Mouse (Mus musculus): ENCODE results near the gene Gm15517.
"Not testable (repeated sequence)": the region's sequence is repeated elsewhere in the genome, so short reads cannot be mapped to it uniquely, and the experiment has no call there.

Gm15517 gene

DNA sequence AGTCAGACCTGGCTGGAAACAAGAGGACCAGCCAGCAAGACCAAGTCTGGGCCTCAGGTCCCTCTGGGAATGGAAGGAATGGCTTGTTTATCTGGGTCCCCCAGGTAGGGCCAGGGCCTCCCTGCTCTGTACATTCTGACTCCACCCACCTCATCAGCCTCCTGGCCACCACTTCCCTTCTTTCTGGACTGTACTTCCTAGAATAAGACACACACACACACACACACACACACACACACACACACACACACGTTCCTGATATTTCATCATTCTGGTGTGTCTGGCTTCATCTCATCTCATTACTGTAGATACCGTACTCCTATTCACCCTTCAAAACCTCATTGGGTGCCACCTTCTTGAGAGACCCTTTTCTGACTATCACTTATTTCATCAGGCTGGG is 8.2 kb downstream of the Gm15517 start:
- DNase-seq (ENCODE audit: low spot score in 2 of 2) = no peak

DNA sequence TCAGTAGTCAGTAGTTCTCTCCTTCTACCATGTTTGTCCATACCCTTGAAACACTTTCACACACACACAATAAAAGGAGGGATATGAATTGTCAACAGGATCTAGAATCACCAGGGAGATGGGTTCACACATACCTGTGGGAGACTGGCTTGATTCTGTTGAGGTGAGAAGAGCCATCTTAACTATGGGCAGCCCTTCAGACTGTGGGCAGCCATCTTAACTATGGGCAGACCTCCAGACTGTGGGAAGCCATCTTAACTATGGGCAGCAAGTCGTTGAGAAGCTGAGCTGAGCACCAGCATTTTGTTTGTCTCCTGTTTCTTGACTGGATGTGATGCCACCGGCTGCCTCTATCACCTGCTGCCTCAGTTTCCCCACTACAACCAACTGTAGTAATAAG is 10.1 kb downstream of the Gm15517 start:
- DNase-seq (ENCODE audit: low spot score in 2 of 2) = no peak

DNA sequence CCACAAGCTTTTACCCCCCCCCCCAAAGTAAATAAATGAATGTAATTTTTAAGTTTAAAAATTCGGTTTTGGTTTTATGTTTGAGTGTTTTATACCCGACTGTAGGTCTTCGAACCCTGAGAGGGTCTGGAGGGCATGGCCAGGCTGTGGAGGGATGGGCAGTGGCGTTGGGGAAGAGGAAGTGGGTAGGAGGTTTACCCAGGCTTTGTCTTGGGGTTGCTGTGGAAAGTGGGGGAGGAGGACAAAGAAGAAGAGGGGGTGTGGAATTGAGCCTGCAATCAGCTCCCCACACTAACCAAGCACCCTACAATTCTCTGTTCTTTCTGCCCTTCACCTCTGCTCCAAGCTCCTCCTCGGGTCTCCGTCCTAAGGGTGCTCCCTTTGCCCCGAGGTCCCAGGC is 11.3 kb downstream of the Gm15517 start:
- DNase-seq (ENCODE audit: low spot score in 2 of 2) = no peak

DNA sequence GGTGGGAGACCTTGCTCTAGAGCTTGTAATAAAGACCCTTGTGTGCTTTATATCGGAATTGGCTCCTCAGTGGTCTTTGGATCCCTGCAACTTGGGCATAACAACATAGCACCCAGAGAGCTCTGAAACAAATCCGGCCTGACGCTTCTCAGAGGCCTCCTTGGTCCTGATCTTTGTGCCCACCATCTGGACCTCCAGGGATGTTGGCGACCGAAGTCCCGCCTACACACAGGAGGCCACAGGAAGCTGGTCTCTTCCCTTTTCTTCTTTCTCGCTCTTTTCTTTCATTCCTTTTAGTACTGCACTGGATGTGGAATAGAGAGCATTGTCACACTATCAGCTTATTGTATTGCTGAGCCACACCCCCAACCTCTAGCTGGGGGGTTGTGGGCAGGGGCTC is 12.2 kb downstream of the Gm15517 start:
- no peak for DNase-seq (ENCODE audit: low spot score in 2 of 2)

DNA sequence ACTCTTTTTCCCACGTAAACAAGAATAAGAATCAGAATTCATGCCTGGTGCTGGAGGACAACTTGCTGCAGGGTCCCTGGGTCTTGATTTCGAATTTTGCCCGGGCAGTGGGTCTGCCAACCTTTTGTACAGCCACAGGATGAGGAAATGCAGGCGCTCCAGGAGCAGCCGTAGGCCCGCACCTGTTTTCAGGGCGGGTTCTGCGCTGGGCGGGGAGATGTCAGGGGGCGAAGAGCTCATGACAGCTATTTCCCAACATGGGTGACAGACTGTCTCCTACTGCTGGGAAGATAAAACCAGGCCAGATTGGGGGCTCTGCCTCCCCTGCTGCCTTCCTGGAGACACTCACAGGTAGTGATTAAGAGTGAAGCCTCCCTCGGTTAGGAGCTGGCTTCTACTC is 12.8 kb downstream of the Gm15517 start:
- no peak for DNase-seq (ENCODE audit: low spot score in 2 of 2)

DNA sequence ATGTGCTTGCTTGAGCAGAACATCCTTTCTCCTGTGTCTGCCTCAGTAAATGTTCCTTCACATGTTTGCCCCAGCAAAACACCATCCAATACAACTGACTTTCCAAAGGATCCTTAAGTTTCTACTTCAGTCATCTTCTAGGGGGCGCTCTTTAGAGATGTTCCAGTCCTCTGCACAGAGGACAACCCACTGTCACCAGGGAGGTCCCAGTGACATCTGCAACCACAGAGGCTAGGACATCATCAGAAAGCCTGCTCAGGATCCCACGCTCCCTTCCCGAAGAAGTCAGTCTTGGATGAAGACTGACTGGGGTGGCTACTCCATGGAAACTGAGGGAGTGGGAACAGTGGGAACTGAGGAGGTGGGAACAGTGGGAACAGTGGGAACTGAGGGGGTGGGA is 14.3 kb downstream of the Gm15517 start:
- no peak for DNase-seq (ENCODE audit: low spot score in 2 of 2)

DNA sequence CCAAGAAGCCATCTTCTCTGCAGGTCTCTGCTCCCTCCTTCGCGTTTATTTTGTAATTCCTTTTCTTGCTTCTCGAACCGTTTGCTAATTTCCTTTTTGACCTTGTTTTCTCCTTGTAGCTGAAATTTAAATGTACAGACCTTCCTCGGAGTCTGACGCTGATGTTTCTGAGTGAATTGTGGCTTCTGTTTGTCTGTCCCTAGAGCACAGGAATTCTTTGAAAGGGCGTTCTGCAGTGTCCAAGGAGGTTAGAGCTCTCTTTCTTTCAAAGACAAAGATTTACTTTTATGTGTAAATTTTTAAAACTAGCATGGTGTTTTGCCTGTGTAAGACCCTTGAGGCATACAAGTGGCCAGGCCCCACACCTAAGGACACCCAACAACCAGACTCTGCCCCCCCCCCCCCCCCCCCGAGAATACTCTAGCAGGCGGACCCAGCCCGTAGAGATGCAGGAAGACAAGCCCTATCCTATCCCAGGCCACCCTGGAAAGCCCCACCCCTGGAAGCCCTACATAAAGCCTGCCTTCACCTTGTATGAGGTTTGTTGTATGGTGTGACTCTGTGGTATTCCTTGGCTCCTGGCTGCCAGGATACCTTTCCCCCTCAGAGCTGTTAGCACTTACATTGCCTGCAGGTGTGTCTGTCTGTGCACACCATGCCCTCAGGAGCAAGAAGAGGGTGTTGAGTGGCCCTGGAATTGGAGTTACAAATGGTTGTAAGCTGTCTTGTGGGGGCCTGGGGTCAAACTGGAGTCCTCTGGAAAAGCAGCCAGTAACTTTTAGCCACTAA is 15.4 kb downstream of the Gm15517 start:
- no peak for DNase-seq (ENCODE audit: low spot score in 2 of 2)

DNA sequence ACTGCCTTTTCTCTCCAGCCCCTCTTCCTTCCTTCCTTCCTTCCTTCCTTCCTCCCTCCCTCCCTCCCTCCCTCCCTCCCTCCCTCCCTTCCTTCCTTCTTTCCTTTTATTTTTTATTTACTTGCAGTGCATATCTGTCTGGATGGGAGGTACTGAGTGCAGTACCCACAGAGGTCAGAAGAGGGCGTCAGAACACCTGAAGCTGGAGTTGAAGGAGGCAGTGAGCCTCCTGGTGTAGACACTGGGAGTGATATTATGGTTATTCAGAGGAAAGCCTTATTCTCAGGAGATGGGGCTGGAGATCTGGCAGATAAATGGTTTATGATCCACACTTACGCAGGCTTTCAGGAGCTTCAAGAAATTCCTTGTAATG is 16.0 kb downstream of the Gm15517 start:
- no peak for DNase-seq (ENCODE audit: low spot score in 2 of 2)

DNA sequence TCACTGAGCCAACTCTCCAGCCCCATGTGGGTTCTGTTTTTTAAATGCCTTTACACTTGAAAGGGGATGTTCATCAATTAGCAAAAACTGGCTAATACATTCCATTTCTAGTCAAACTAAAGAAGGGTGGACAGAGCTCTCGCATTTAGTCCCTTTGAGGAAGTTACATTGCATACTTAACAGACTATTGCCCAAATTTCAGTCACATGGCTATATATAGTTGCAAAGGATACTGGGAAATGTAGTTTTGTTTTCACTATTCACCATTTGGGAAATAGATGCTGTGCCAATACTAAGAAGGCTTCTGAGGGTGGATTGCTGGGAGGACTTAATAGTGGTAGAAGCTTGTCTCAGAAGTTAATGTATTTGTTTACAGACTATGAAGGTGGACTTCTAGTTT is 19.7 kb downstream of the Gm15517 start:
- DNase-seq (ENCODE audit: low spot score in 2 of 2) = no peak

DNA sequence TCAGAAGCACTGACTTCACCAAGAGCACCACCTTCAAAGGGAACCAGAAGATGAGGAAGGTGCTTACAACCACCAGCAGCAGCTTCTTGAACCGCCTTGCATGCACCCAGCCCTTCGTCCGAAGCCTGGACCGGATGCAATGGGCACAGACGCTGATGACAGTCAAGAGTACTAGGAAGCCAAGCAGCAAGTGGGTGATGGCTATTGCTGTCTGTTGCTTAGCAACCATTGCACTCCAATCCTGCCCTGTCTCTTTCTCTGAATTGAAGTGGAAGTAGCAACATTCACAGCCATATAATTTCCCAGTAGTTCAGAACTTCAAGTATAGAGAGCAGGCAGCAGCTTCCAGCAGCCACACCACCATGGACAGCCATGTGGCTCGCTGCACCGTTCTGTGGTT is 20.3 kb downstream of the Gm15517 start:
- DNase-seq (ENCODE audit: low spot score in 2 of 2) = no peak

DNA sequence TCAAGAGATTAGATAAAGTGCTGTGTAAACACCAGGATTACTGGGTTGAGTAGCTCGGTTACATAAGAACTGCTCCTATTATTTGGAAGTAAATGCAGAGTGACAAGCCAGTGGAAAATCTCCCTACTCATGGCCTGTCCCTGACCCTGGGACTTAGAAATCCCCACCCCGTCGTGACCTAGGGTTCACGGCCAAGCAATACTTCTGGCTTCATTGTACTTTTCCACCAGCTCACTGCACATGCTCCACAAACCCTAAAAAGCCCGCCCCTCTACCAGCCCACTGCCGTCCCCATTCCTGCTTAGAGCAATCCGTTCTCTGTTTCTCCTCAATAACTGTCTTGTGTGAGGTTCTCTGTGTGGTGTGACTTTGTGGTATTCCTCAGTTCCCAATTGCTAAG is 26.5 kb downstream of the Gm15517 start:
- no peak for DNase-seq (ENCODE audit: low spot score in 2 of 2)

DNA sequence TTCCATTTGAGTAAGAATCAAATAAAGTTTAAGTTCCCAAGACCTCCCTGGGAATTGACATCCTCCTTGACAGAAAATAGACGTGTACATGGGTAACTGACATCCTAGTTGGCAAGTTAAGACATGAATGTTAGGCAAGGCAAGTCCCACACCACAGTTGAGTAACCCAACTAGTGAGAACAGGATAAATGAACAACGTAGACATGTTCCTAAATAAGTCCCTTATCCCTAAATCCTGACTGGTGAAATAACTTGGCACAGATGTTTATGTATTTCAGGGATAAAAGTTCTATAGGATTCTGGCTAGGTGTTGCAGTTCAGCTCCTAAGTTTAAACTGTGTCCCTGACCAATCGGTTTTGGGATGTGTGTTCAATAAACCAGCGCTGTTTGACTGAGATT is 29.7 kb downstream of the Gm15517 start:
- no peak for DNase-seq (ENCODE audit: low spot score in 2 of 2)

DNA sequence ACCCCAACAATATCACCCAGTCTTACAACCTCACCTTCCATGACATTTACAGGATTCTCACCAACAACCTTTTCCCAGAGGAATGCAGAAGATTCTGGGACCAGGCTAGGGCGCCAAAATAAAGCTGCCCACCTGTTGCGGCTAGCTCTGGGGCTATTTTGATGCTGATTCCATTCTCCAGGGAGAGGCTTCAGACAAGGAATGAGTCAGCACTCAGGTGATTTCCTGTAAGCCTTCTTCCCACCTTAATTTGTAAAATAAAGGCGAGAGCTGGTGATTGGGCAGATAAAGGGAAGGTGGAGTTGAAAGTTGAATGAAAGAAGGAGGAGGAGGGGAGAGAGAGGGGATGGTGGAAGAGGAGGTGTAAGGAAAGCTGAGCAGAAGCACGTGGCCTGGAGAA is 30.2 kb downstream of the Gm15517 start:
- DNase-seq (ENCODE audit: low spot score in 2 of 2) = no peak

DNA sequence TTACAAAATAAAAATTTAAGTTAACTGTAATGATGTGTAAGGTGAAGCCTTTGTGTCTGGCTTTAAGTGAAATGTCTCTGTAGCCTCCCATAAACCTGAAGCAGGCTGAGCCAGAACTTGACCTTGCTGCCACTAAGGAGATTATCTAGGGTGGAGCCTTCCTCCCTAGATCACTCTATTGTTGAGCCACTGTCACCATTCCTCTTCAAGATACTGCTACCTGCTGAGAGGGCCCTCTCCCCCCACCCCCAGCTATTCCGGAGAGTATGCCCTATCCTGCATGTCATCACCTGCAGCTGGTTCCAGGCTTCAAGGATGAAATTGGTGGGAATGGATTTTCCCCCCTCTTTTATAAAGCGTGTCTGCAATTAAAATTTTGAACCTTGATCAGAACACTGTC is 36.3 kb downstream of the Gm15517 start:
- DNase-seq (ENCODE audit: low spot score in 2 of 2) = not testable (repeated sequence)

DNA sequence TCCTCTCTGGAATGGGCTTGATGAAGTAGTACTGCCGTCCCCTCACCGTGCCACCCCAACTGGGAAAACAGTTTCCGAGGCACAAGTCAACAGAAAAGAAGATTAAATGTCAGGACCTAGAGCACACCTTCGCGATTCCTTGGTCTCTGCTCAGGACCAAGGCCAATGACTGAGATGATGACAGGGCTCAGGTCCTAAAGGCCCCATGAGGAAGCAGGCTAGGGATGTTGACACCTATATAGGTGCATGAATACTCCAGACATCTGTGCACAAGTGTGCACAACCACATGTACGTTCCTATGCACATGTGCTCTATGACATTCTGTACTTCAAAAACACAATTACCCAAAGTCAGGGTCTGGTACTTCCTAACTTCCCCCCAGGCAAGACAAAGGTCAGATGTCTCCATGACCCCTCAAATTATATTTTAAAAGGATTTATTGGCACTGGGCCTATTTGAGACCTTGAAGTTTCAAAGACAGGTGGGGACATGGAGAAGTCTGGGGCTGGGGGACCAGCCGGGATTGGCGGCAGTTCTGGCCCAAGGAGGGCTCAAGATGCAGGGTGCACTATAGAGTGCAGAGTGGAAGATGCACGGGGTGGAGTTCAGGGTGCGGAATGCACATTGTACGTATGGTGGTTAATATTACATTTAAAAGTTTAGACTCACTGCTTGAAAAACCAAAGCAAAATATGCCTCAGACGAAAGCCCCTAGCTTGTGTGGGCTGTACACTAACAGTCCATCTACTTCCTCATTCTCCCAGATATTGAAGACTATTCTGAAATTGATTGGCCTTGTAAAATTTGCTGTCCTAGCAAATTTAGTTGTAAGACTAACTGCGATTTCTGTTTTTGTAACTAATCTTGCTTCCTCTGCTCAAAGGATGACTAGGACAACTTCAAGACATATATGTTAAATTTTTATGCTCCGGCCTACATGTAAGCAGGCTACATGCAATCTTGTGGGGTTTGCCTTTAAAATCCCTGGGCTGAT is 42.4 kb downstream of the Gm15517 start:
- DNase-seq (ENCODE audit: low spot score in 2 of 2) = no peak

DNA sequence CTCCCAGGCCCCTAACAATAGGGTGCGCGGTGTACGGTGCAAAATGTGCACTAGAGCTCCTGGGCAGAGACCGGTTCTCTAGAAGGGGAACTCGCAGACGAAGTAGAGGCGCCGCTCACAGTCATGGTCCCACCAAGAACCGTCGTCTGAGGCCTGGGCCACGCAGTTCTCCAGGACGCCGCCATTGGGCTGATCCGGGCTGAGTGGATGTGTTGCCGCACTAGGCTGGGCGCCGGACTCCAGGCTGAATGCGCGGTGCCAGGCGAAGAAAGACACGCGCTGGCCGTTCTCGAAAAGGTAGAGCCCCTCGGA is 43.2 kb downstream of the Gm15517 start:
- DNase-seq (ENCODE audit: low spot score in 2 of 2) = no peak

DNA sequence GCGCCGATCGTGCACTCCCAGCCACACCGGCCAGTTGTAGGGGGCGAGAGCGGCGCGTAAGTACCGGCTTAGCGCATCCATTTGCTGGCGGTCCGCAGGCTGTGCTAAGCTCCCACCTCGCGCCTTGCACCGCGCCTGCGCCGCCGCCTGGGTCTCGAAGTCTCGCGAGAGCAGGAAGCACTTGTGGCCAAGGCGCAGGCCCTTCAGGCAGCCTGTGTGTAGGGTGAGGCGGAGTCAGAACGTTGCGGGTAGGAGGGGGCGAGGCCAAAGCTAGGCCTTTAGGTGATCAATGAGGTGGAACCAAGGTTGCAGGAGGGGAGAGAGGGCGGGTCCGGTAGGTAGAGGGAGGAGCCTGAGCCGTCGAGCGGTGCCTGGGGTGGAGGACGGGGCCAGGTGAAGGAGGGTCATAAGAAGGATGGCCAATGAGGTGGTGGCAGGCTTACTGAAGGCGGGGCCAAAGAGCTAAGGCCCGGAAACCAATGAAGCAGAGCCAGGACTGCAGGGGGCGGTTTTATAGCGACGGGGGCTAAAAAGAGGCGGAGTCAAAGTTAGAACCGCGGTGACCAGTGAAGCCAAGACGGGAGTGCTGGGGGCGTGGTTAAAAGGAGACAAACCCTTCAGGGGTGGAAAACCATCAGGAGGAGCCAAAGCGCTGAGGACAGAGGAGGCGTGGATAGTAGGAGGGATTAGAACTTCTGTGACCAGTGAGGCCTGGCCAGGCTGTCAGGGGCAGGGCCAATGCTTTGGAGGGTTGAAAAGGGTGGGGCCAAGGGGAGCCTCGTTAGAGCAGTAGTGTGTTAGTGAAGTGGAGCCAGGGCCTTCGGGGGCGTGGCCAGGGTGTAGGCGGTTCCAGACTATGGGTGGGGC is 43.8 kb downstream of the Gm15517 start:
- DNase-seq (ENCODE audit: low spot score in 2 of 2) = peak; percentile 86 to 93

DNA sequence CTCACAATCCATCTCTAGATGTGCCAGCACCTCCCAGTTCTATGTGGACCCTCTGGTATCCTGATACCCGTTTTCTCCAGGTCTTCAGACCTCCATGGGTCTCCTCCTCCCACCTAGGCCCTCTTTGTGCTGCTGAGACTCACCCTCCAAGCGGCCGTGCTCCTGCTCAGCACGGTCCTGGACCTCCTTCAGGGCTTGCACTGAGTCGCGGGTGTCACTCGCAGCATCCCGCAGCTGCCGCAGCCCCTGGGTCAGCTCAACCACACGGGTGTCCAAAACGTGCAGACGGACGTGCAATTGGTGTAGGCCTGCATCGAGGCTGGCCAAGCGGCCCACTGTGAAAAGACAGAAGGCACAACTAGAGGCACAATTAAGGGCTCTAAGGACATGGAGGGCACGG is 44.4 kb downstream of the Gm15517 start:
- DNase-seq (ENCODE audit: low spot score in 2 of 2) = no peak

DNA sequence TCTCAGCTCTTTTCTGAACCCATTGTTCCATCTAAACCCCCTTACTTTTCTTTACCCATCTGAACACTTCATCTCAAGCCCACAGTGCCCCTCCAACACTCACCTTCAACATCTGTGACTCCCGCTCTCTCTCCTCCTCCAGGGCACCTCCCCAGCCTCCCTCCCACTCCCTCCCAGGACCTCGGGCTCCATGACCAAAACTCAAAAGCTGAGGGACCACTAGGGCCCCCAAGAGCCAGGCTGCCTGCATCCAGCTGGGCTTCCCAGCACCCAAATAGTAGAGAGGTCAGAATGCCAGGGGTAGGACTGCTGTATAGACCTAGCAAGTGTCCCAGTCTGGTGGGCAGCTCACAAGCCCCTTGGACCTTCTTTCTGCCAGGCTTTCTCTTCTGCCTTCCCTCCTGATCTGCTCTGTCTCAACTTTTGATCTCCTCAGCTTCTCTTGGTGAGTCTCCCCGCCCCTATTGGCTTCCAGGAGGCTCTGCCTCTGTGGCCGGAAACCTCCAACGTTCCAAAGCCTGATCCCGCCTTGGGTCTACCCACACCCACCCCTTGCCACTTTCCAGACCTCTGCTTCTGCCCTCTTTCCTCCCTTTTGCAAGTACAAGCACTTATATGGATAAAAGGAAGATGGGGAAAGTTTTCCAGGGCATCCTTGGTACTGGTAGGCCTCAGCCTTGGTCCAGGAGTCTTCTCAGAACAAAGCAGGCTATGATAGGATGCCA is 45.4 kb downstream of the Gm15517 start, which contains the start of gene Clec11a:
TSS of gene Clec11a (minus strand) at position 387 of the 725 bp plus-strand sequence.
- DNase-seq (ENCODE audit: low spot score in 2 of 2) = no peak

DNA sequence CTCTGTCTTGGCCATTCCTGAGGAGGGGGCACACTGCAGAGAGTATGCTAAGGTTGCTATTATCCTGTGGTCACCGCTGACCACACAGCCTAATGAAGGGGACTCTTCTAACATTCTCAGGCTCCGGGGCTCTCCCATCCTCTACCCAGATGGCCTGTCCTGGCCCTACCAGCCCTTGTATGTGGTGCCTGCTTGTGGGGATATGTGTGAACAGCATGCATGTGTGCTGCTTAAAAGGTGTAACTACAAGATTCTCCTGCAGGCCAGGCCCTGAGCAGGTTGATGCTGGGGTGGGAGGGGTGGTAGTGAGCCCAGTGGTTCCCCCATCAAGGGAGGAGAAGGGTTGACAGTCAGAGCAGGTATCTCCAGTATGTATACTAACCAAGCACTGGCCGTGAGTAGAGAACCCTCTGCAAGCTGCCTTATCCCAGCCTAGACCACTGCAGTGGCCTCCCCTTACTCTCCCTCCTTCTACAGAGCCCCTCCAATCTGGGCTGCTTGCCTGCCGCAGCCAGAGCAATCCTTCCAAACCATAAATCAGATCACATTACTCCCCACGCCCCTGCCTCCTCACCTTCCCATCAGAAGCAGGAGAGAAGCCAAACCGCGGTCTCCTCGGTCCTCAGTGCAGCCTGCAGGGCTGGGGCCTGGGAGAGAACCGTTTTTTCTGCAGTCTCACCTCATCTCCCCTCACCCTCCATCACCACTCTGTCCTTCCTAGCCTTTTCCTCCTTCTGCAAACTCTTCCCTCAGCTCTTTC is 46.2 kb downstream of the Gm15517 start:
- no peak for DNase-seq (ENCODE audit: low spot score in 2 of 2)

All from spleen, postnatal 4 days (tissue).